Mouse (Mus musculus) cerebellum, adult 11-12 months (tissue): ENCODE results near the gene Sept1.

Experiments used
- DNase-seq: peaks from one replicate; pipeline ENCODE4 v3.0.0; 2022

The Sept1 gene

DNA sequence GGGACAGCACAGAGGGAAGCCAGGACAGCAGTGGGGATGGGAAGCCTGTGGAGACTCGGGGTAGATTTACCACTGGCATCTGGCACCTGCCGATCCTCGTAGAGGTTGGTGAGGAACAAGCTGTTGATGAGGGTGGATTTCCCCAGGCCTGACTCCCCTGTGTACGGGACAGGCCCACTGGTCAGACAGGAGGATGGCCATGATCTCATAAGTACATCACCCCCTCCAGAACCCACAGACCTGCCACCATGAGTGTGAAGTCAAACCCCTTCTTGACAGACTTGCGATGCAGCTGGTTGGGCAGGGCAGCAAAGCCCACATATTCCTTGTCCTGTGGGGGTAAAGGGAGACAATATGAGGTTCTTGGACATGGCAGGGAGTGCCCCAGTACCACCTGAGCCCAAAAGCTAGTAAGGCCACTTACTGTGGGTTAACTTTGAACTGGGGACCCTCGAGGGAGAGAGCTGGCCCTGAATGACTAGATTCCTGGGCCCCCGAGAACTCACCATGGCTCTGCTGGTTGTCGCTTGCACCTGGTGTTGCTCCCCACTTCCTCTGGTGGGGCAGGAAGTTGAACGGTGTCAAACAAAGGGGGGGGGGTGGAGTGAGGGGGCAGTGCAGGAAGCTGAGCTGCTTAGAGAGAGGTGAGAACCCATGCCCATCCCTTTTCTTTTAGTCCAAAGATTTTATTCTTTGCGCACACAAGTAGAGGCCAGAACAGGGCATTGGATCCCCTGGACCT lies 14.9 kb downstream of the Sept1 start:
- DNase-seq, result no peak

DNA sequence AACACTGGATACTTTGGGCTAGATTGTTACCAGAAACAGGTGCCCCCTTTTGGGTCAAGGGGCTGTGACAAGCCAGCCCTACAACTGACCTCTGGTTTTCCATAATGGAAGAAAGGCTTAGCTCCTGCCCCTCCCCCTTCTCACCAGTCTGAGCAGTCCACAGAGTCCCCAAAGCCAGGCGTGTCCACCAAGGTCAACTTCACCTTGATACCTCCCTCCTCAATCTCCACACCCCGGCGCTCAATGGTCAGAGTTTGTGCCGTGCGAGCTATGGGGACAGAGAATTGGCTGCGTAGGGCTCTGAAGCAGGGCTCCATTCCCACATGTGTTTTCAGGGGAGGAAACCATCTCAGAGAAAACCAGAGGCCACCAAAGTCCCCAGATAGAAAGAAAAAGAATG lies 15.5 kb downstream of the Sept1 start:
- DNase-seq, result no peak

DNA sequence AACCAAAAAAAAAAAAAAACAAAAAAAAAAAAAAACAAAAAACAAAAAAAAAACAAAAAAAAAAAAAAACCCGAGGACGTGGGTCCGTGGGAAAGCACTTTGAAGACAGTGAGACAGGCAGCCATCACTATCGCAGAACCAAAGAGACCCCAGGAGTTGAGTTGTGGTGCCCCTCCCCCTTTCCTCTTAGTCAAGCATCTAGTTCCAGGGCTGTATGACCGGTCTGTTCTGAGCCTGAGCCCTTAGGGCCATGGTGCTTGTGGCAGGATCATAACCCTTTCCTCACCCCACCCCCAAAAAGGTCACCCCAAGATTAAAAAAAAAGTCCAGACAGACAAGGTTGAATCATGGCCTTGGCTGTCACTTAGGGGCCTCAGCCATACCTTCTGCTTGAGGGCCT lies 16.6 kb downstream of the Sept1 start:
- no peak for DNase-seq

DNA sequence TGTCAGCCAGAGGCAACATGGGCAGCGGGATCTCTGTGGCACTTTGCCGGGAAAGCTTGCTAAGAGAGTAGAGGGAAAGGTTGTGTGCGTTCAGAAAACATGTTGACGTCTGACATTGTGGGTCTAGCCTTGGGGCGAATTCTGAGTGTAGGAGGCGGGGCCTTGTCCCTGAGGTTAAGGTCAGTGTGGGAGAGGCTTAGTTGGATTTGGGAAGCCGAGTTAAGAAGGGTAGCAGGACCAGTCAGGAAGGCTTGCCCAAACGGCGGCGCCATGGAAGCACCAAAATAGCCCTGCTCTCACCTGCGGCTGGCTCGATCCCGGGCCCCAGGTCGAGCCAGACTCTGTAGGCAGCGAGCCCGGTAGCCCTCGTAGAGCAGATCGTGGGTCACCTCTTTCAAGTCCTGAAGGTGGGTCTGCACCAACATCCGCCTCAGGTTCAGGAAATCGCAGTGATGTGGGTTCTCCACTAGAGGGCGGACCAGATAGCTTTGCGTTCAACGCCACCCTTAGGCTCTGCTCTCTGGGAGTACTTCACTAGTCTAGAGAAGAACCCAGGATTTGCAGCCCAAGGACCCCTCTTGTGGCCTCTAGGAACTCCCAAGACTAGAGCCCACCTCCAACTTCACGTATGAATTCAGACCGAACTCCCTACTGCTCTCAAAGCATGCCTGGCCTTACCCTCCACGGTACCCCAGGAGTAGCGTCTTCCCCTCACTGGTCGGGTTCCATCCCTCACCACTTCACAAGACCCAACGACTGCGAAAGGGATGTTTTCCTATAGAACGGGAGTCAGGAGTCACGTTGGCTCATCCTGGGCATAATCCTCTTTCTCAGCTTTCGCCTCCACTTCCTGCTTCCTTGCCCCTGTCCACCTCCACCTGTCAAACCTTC lies 17.7 kb downstream of the Sept1 start:
- DNase-seq, result peak; percentile 66

- DNase-seq, result no peak
These were observed 18.4 kb downstream of the Sept1 start for GRCm38 (mm10) chr7:127214521-127214920.

GRCm38 (mm10) chr7:127213930-127214329 lies 19.0 kb downstream of the Sept1 start:
- DNase-seq, result no peak

GRCm38 (mm10) chr7:127213485-127213884 lies 19.4 kb downstream of the Sept1 start:
- peak; percentile 51 for DNase-seq

GRCm38 (mm10) chr7:127212432-127213250 lies 20.3 kb downstream of the Sept1 start:
- peak; percentile 43 for DNase-seq

DNA sequence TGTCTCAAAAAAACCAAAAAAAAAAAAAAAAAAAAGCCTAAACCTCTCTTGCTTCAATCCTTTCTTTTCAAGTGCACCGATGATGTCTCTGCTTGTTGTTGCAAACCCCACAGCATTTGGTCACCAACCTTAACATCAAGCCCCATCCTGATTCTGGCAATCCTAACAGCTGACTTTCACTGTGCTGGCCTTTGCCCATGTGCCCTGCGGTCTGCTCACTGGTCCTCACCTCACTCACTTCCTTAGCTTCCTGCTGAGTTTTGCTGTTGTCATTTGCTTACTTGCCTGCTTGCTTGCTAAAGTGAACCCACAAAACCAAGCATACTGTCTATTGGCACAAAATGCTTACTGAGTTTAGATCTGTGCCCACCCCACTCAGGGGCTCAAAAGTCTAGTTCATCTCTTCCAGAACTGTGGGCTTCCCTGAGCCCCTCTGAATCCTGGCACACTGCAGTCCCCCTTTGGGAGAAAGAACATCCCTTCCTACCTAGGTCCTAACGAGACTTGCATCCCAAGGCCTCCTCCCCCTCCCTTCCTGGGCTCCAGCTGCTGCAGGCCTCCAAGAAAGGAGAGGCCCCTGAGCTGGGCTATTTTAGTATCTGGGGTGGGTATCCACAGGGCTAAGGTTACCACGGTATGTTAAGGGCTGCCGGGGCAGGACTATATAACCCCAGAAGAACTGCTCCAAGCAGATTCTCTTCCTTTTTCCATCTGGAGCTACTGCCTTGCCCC lies 21.8 kb downstream of the Sept1 start:
- DNase-seq, result peak; percentile 51

DNA sequence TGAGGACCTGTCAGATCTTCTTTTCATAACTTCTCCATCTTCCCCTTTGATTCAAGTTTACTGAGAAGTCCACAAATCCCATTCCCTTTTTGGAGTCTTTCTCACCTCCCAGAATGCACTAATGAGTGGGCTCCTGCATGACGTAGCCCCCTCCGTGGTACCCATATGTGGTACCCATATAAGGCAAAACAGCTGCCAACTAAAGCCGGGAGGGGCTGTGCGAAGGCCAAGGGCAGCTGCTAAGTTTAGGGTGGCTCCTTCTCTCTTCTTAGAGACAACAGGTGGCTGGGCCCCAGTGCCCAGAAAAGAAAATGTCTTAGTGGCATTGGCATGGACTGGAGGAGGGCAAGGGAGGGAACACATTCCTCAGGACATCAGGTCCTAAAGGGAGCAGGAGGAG lies 22.7 kb downstream of the Sept1 start:
- DNase-seq, result peak; percentile 67

GRCm38 (mm10) chr7:127209851-127210250 lies 23.1 kb downstream of the Sept1 start:
- DNase-seq, result no peak

- peak; percentile 98 for DNase-seq
These were observed 24.1 kb downstream of the Sept1 start, which contains the start of gene Mylpf for GRCm38 (mm10) chr7:127208553-127209438. TSS of gene Mylpf (plus strand) at chr7:127208890.

GRCm38 (mm10) chr7:127208295-127208552 lies 24.7 kb downstream of the Sept1 start, which contains the start of gene Tbc1d10b:
TSS of gene Tbc1d10b (minus strand) at chr7:127208468.
- DNase-seq, result no peak

DNA sequence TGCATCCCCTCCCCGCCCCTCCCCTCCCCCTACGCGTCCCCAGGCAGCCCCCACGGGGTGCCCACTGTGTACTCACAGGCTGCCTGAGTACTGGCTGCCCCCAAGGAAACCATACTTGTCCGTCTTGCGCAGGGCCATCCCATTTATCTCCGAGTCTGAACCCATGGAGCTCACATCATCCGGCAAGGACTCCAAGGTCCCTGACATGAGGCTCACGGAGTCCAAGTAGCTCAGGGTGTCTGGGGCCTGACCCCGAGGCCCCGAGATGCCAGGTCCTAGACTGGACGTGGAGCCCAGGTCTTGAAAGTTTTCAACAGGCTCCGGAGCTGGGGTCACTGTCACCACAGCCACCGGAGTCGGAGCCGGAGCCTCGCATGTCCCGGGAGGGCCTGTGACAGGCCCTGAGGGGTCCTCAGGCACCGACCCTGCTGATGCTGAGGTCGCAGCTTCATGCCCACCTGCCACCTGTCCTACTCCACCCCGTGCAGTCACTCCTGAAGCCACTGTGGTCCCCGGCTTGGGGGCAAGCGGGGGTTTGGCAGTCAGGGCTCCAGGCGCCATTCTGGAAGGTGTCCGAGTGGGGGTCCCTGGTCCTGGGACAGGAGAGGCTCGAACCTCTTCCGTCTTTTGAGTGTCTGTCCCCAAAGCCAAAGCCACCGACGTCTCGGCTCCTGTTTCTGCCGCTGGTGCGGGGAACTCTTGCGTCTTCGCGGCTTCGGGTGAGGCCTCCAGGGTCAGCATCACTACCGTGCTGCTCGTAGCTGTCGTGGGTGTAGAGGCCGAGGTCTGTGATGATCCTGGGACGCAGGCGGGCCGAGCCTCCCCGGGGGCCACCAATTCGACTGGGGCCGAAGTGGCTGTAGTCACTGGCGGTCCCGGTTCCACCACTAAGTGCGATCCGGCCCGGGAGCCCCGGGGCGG lies 25.3 kb downstream of the Sept1 start:
- DNase-seq, result peak; percentile 77

GRCm38 (mm10) chr7:127206606-127207005 lies 26.3 kb downstream of the Sept1 start:
- DNase-seq, result peak; percentile 49

DNA sequence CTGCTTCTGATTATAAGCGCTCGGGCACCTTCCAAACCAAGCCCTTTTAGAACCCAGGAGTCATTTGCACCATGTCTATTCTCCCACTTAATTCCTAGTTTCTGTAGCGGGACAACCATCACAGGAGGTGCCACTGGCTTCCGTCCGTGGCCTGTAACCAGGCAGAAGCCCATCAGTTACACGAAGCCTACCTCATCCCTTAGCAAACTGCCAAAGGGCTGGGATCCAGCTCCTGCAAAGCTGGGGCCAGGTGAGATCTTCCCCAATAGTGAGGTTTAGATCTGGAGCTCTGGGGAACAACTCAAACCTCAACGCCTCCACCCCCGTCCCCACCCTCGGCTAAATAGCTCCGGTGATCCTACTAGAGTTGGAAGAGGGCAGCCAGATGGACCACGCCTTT lies 36.4 kb downstream of the Sept1 start:
- DNase-seq, result peak; percentile 47

- DNase-seq, result peak; percentile 97
These were observed 37.2 kb downstream of the Sept1 start, which contains the start of gene Cd2bp2 for GRCm38 (mm10) chr7:127195544-127196295. TSS of gene Cd2bp2 (minus strand) at chr7:127196050.

DNA sequence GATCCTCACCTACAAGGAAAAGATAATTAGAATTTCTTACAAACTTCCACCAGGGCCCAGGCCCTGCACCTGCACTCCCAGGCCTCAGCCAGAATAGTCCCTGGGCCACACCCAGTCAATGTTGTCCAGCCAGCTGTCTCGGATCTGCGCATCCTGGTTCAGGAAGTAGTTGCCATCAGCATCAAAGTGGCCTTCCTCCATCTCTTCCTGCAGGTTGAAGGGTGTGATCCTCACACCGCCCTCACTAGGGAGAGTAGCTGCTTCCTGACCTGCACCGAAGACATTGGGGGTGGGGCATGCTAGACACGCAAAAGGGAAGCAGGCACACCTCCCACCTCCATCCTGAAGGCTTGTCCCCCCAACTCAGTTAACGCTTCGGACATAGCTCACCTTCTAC lies 38.3 kb downstream of the Sept1 start:
- DNase-seq, result peak; percentile 49

- DNase-seq, result peak; percentile 44
These were observed 38.8 kb downstream of the Sept1 start for GRCm38 (mm10) chr7:127194011-127194632.
